Mouse (Mus musculus): ENCODE results near the gene Slc12a8.

- TF ChIP-seq CTCF (IDR thresholded peaks at IDR 0.05; ENCODE audit: control insufficient read depth, insufficient read depth, low read length) = no peak
- TF ChIP-seq POLR2A (IDR thresholded peaks at IDR 0.05; ENCODE audit: borderline replicate concordance, control insufficient read depth, low read depth, low read length) = no peak
Observed at GRCm38 (mm10) chr16:33575728-33576127, 58.6 kb downstream of the Slc12a8 start.

All from bone marrow, adult 2 months (tissue).